Mouse (Mus musculus) intestine, embryonic 14.5 days (tissue): ENCODE measurements around the gene Snn. TPM values are rescaled to one million over a fixed set of nuclear protein-coding genes. Genes with fewer than 3 reads are reported as not detected.

Experiments
- ATAC-seq: fragments of 200-750 bp; cut with Nextera tagmentation; replicated peaks from 2 replicates; pipeline ENCODE4 v1.8.0; 2017; ENCODE audit warnings: low read depth, moderate number of reproducible peaks, moderate TSS enrichment, moderate library complexity; ENCODE audit not compliant: low FRiP score, low TSS enrichment
- DNase-seq: peaks from one replicate; pipeline ENCODE4 v3.0.0-alpha.2; 2018; ENCODE audit warnings: low spot score
- H3K27ac ChIP-seq: fragments of 300-500 bp; sonication (generic); 2 replicates; pipeline ENCODE4 v1.5.1; 2014; ENCODE audit warnings: low read depth, mild to moderate bottlenecking, control low read depth
- H3K27me3 ChIP-seq: fragments of 300-500 bp; sonication (generic); replicated peaks from 2 replicates; pipeline ENCODE4 v1.6.1; 2014; ENCODE audit warnings: low read length, control low read depth; ENCODE audit not compliant: control insufficient read depth, insufficient read depth
- H3K36me3 ChIP-seq: fragments of 300-500 bp; sonication (generic); 2 replicates; pipeline ENCODE4 v1.6.1; 2014; ENCODE audit warnings: low read length, control low read depth; ENCODE audit not compliant: control insufficient read depth, insufficient read depth
- H3K4me1 ChIP-seq: fragments of 300-500 bp; sonication (generic); replicated peaks from 2 replicates; pipeline ENCODE4 v1.6.1; 2014; ENCODE audit warnings: low read length, control low read depth, mixed read lengths; ENCODE audit not compliant: control insufficient read depth, insufficient read depth
- H3K4me2 ChIP-seq: fragments of 300-500 bp; sonication (generic); 2 replicates; pipeline ENCODE4 v1.6.1; 2014; ENCODE audit warnings: low read length
- H3K4me3 ChIP-seq: fragments of 300-500 bp; sonication (generic); 2 replicates; pipeline ENCODE4 v1.5.1; 2014; ENCODE audit warnings: low read depth, low read length, control low read depth, mixed read lengths
- H3K9ac ChIP-seq: fragments of 300-500 bp; sonication (generic); 2 replicates; pipeline ENCODE4 v1.6.1; 2014; ENCODE audit warnings: mild to moderate bottlenecking, low read length
- H3K9me3 ChIP-seq: fragments of 300-500 bp; sonication (generic); 2 replicates; pipeline ENCODE4 v1.6.1; 2016; ENCODE audit warnings: low read length, control low read depth; ENCODE audit not compliant: control insufficient read depth
- WGBS: fragments of 180-500 bp; shearing (Covaris S2); extraction: QIAGEN DNeasy Blood & Tissue Kit; methylation state at CpG from one replicate; pipeline ENCODE4 v1.1.7; 2014; 5-methylcytosine and 5-hydroxymethylcytosine counted together
- polyA plus RNA-seq: library from polyadenylated mRNA; unstranded; fragments of >200 nt; fragmentation: Nextera tagmentation; extraction: Ambion mirVana; gene quantifications from 2 replicates; pipeline ENCODE4 v1.2.1, GENCODE M21; 2014

Gene Snn
- polyA plus RNA-seq, 1 experiment from 2014 or later: 33.7 TPM

DNA sequence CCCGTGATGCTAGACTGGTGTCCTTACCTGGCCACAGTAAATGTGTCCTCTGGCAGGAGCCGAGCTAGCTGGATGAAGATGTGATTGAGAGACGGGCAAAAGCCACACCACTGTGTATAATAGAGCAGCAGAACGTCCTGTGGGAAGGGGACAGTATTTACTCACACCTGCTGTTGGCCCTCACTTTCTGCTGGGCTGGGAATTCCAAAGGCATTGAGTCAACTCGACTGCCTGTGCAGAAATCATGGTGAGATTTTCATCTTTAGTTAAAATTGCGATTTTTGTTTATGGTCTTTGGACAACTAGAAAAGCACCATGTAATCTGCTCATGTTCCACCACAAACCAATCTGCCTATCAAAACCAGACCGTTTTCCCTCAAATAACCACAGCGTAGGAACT is 23.4 kb downstream of the Snn start:
- Histone ChIP-seq H3K9ac (no peak overlapping the region), H3K4me2 (no peak overlapping the region), H3K4me1 (no peaks in the 10 kb centered on the region), H3K27ac (no peak overlapping the region), H3K4me3 (no peak overlapping the region), H3K36me3 (peaks cover 92% of the 10 kb centered on the region), H3K27me3 (no peaks in the 10 kb centered on the region), H3K9me3 (no peaks in the 10 kb centered on the region)
- DNase-seq: no peak
- 88% methylated on average over 8 of the region's 8 CpGs for WGBS
- ATAC-seq: no peak

DNA sequence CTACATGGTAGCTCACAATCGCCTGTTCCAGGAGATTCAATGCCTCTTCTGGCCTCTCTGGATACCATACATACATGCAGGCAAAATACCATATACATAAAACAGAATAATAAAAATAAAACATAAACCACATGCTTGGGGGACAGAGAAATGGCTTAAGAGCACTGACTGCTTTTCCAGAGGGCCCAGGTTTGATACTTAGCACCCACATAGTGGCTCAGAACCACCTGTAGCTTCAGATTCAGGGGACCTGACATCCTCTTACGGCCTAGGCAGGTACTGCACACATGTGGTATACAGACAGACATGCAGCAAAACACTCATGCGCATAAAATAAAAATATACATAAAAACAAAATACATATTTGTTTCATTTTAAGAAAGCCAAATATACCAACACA is 25.6 kb downstream of the Snn start:
- WGBS: 94% methylated on average over 3 of the region's 3 CpGs
- H3K36me3 ChIP-seq: peaks cover 92% of the 10 kb centered on the region

DNA sequence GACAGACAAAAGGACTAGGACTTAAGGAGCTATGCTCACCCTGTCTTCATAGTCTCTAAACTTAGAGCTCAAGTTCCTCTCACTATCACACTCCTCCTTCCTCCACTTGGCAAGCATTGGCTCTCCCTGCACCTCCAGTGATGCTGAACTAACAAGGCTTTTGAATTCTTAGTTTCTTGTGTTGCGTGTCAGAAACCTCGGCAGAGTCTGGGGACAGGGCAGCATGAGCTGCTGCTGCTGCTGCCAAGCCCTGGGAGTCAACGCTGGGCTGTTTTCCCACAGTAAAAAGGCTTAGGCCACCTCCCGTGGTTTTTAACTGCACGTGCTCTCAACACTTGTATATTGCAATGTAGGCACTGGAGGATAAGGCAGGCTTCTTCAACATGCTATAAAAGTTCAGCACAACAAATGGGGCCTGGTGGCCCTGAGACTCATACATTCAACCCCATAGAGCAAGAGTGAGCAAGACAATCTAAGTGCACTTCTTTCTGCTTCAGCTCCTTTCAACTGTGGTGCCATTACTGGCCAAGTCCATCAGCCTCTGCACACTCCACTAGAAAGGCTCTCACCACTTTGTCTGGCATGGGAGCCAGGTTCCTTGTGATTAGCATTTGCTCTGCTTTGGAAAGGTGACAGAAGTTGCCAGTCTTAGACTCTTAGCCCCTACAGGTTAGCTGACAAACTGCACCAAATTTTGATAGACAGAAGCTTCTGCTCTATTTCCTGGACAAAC is 26.3 kb downstream of the Snn start:
- DNase-seq: no peak
- WGBS: 88% methylated on average over 5 of the region's 5 CpGs

More for the DNA sequence above, 25.6 kb downstream of the Snn start:
- no peak overlapping the region for H3K4me3 ChIP-seq
- no peak for ATAC-seq
- H3K4me1 ChIP-seq: no peaks in the 10 kb centered on the region
- DNase-seq: no peak
- no peak overlapping the region for H3K9ac ChIP-seq
- no peak overlapping the region for H3K27ac ChIP-seq
- H3K9me3 ChIP-seq: no peaks in the 10 kb centered on the region
- H3K4me2 ChIP-seq: no peak overlapping the region
- no peaks in the 10 kb centered on the region for H3K27me3 ChIP-seq

DNA sequence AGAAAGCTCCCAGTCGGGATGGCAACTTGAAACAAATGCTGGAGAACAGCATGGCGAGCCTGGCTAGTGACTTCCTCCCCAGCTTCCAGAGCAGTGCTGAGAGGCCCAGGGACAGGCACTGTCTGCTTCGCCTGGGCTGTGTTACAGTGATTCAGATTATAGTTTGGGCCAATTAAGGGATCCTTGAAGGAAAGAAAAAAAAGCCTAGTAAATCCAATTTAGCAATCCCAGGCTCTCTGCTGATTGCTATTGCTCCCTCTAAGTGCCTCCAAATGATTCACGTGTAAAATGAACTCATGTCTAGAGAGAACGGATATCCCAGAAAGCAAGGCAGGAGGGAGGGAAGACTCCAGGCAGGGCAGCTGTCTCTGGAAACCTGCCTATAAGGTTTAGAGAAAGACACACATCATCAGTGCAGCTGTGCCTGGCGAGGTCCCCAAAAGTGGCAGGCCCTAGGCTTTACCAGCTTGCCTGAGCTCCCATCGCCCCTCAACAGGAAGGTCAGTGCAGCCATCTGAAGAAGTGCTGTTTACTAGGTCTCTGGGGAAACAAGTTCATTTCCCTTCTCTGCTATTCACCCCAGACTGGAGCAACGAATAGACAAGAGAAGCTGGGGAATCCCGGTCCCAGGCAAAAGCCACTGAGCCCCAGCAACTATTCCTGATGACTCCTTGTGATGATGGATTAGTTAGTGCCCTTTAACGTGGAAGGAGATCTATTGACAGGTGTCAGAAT is 30.3 kb downstream of the Snn start:
- Histone ChIP-seq H3K4me1 (no peaks in the 10 kb centered on the region), H3K9ac (no peak overlapping the region), H3K9me3 (no peaks in the 10 kb centered on the region), H3K27ac (no peak overlapping the region), H3K27me3 (no peaks in the 10 kb centered on the region), H3K4me3 (no peak overlapping the region), H3K36me3 (peaks cover 71% of the 10 kb centered on the region), H3K4me2 (no peak overlapping the region)
- ATAC-seq (no peak), DNase-seq (no peak)
- 80% methylated on average over 10 of the region's 10 CpGs for WGBS

More for the DNA sequence above, 26.3 kb downstream of the Snn start:
- no peaks in the 10 kb centered on the region for H3K27me3 ChIP-seq
- no peak for ATAC-seq
- no peak overlapping the region for H3K4me3 ChIP-seq
- no peaks in the 10 kb centered on the region for H3K9me3 ChIP-seq
- no peaks in the 10 kb centered on the region for H3K4me1 ChIP-seq
- H3K4me2 ChIP-seq: no peak overlapping the region
- peaks cover 92% of the 10 kb centered on the region for H3K36me3 ChIP-seq
- H3K27ac ChIP-seq: no peak overlapping the region
- H3K9ac ChIP-seq: no peak overlapping the region

DNA sequence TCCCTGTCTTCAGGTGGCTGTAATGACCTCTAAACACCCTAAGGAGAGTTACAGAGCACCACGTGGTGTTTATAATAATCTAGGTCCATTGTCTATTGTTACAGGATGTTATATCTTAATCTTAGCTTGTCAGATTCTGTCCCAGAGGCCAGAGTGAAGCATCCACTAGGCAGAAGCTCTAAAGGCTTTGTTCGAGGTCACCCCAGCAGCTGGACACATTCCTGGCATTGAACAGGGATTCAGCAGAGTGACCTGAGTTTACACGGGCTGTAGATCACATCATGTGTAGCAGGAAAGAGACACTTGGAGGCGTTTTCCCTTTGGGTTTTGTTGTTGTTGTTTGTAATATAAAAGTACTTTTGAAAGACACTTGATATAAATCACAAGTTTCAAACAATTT is 31.3 kb downstream of the Snn start:
- peaks cover 73% of the 10 kb centered on the region for H3K36me3 ChIP-seq
- WGBS: 72% methylated on average over 4 of the region's 4 CpGs

DNA sequence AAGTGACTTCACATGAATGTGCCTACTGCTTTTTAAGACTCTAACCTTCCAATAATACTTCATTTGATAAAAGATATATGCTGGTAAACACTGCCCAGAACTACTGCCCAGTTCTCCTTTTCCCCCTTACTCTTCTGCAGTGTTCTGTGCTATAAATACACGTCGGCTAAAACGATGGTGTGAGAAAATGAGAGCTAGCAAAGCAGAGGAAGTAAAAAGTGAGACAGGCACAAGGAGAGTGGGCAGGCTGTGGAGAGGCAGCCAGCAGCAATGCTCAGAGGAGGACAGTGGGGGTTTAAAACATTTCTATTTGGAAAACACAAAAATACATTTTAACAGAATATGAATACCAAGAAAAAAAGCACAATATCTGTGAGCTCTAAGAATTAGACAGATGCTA is 31.8 kb downstream of the Snn start:
- Histone ChIP-seq H3K27ac (no peak overlapping the region), H3K4me2 (no peak overlapping the region), H3K36me3 (peaks cover 69% of the 10 kb centered on the region), H3K4me3 (no peak overlapping the region), H3K27me3 (no peaks in the 10 kb centered on the region), H3K4me1 (no peaks in the 10 kb centered on the region), H3K9me3 (no peaks in the 10 kb centered on the region), H3K9ac (no peak overlapping the region)
- ATAC-seq (no peak), DNase-seq (no peak)
- 69% methylated on average over 3 of the region's 3 CpGs for WGBS

More for the DNA sequence above, 31.3 kb downstream of the Snn start:
- ATAC-seq (no peak), DNase-seq (no peak)
- no peak overlapping the region for H3K27ac ChIP-seq
- H3K9me3 ChIP-seq: no peaks in the 10 kb centered on the region
- H3K9ac ChIP-seq: no peak overlapping the region
- no peak overlapping the region for H3K4me2 ChIP-seq
- H3K4me3 ChIP-seq: no peak overlapping the region
- H3K27me3 ChIP-seq: no peaks in the 10 kb centered on the region
- H3K4me1 ChIP-seq: no peaks in the 10 kb centered on the region

DNA sequence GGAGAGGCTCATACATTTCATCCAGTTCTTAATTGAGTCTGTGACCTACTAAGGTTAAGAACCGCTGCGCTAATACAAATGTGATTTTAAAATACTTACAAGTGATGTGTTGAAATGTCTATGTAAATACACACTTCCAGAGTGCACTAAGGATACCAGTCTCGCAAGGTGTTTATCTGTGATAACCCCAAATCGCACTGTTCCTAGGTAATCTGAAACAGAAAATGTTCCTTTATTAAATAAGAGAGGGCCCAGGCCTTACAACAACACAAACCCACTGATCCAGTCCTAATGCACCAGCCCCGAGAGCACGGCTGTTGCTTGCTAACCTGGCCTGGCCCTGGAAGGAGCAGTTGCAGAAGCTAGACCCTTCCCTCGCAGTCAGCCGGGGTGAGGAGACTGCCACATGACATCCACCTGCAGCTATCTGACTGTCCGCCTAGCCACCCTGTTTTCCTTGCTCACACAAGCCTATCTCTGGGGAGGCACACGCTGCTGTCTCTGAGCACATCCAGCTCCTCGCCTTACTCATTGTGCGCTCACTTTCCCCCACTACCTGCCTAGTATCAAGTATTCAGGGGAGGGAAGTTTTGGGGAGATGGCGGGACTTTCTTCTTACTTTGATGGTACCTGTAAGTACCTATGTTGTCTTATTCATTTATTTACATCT is 33.1 kb downstream of the Snn start:
- no peaks in the 10 kb centered on the region for H3K4me1 ChIP-seq
- peaks cover 58% of the 10 kb centered on the region for H3K36me3 ChIP-seq
- H3K9me3 ChIP-seq: no peaks in the 10 kb centered on the region
- no peak overlapping the region for H3K9ac ChIP-seq
- ATAC-seq (no peak), DNase-seq (no peak)
- whole genome bisulfite sequencing: 87% methylated on average over 13 of the region's 13 CpGs
- H3K27ac ChIP-seq: no peak overlapping the region
- H3K4me3 ChIP-seq: no peak overlapping the region
- no peaks in the 10 kb centered on the region for H3K27me3 ChIP-seq
- no peak overlapping the region for H3K4me2 ChIP-seq

DNA sequence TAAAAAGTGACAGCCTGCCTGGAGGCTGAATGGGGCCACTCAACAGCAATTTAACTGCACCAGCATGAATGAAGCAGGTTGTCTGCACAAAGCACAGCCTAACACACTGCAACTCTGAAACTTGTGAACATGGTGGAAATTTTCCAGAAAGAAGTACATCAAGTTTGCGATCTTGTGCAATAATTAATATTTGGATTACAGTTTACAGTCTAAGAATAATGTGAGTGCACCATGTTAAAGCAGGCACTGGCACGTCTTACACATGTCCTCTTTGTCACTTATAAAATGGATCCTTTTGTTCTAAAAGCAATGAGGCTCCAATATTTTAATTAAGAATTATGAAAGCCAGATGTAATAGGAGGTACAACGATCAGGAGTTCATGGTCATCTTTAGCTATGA is 36.6 kb downstream of the Snn start:
- H3K27me3 ChIP-seq: no peaks in the 10 kb centered on the region
- no peak overlapping the region for H3K9ac ChIP-seq
- H3K9me3 ChIP-seq: no peaks in the 10 kb centered on the region
- peaks cover 55% of the 10 kb centered on the region for H3K36me3 ChIP-seq
- no peak overlapping the region for H3K4me3 ChIP-seq
- no peak overlapping the region for H3K27ac ChIP-seq
- DNase-seq (no peak), ATAC-seq (no peak)
- 89% methylated on average over 3 of the region's 3 CpGs for WGBS
- H3K4me1 ChIP-seq: no peaks in the 10 kb centered on the region
- no peak overlapping the region for H3K4me2 ChIP-seq
